Mouse (Mus musculus) layer of hippocampus, postnatal 25 days (tissue): ENCODE measurements at regions not wholly inside any gene's neighbourhood (a gene's known extent, or its start where the extent isn't known, plus 50 kb on each side); places are given as distances from the start of the nearest gene placed in this dataset.
"Not testable (repeated sequence)": the region's sequence is repeated elsewhere in the genome, so short reads cannot be mapped to it uniquely, and the experiment has no call there.

Experiments used
- DNase-seq, 2 experiments: peaks; one replicate each; pipeline ENCODE4 v3.0.0; 2022; ENCODE audit warnings: mixed read lengths in 2 of 2, low spot score in 1 of 2; ENCODE audit errors: extremely low spot score in 1 of 2

GRCm38 (mm10) chr8:88914190-88914589 is 129.8 kb downstream of the Sall1 start:
- no peak for DNase-seq

- DNase-seq: no peak
These were observed 137.7 kb downstream of the Sall1 start for GRCm38 (mm10) chr8:88906244-88906643.

DNA sequence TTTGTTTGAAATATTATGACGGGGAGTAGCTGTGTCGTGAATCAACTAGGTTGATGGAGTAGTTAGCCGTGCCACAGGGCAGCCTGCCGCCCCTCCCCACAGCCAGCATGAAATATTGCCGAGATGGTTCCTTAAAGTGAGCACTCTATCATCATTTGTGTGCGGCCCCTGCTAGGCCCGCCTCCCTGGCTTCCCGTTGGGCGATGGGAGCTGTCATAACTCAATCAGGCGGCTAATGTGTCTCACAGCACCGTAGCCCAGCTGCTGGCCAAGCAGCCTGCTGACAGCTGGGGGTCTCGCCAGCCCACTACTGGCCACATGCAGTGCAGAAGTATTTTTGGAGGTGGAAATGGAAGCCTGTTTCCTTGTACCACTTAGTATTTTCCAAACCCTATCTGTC is 140.9 kb downstream of the Sall1 start:
- DNase-seq: no peak

GRCm38 (mm10) chr8:88883751-88884390 is 160.1 kb downstream of the Sall1 start:
- DNase-seq: no peak

DNA sequence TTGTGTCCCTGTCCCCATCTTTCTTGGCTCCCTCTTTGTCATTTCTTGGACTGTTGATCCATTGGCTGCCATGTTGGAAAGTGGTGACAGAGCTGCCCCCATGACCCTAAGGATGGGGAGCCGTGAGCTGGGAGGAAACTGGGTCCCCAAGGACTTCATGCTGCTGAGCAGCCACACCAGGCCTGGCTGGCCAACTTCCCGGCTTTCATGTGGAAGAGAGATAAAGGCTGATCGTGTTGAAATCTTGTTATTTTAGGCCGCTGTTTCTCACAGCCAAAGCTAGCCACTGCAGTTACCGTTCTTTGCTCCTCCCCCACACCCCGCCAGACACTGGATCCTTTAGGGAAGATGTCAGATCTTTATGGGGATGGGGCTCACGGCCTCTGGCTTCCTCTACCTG is 164.1 kb downstream of the Sall1 start:
- DNase-seq: no peak

DNA sequence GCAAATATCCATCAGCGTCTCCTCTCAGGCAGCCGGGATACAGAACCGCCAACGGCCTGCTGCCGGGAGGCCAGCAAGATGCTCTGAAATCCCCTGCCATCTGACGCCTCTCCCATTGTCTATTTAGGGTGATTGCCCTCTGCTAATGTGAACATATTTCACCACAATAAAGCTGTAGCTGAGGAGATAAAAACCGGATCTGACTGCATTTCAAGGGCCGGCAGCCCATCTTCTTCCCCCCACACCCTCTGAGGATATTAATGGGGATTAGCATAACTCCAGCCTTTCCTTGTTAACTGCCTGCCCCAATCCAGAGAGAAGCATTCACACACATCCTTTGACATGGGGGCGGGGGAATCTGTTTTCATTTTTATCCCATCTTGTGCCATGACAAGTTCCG is 166.0 kb downstream of the Sall1 start:
- no peak for DNase-seq

- no peak for DNase-seq
These were observed 166.1 kb downstream of the Cyld start for GRCm38 (mm10) chr8:88862846-88863455.

DNA sequence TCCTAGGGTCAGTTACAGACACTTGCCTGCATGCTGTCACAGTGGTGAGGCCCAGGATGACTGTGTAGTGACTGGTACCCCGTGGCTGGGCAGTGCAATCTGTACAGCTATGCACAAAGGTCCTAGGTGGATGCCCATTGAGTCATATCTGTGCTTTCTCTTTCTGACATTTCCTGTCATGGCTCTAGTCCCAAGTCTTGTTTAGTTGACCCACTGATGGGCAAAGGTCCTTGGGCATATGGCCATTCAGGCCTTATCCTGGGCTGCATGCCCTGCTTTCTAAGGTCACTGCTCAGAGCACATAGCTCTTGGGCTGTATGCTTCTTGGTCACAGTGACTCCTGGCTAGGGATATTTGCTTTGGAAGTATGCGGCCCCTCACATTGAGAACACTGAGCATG is 160.4 kb downstream of the Cyld start:
- DNase-seq: no peak

GRCm38 (mm10) chr8:88853200-88853599 is 156.4 kb downstream of the Cyld start:
- no peak for DNase-seq

- DNase-seq: no peak
These were observed 149.1 kb downstream of the Cyld start for GRCm38 (mm10) chr8:88845916-88846315.

GRCm38 (mm10) chr8:88844370-88844769 is 147.5 kb downstream of the Cyld start:
- peak in 1 of 2 experiments; percentile 24 for DNase-seq

- no peak for DNase-seq
These were observed 145.6 kb downstream of the Cyld start for GRCm38 (mm10) chr8:88842451-88842850.

- no peak for DNase-seq
These were observed 143.3 kb downstream of the Cyld start for GRCm38 (mm10) chr8:88840096-88840495.

DNA sequence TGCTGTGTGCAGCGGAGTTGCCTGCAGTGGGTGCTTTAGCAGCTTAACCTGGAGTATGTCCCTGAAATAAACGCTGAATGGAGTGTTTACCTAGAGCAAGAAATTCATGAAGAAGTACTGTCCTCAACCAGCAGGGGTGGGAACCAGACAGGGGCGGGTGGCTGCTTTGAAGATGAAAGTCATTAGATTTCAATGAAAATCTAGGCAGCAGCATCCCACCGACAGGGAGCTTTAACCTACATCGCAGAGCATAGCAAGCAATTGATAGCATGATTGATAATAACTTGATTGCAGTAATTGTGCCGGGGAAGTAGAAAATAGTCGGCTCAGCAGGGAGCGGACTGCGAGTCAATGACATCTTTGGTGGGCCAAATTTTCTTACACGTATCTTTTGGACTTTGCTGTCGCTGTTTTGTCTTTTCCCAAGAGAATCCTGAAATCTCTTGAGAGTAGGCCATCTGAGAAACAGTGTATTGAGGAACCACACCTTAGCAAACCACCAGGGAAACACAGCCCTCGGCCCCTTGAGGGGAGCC is 139.0 kb downstream of the Cyld start:
- no peak for DNase-seq

DNA sequence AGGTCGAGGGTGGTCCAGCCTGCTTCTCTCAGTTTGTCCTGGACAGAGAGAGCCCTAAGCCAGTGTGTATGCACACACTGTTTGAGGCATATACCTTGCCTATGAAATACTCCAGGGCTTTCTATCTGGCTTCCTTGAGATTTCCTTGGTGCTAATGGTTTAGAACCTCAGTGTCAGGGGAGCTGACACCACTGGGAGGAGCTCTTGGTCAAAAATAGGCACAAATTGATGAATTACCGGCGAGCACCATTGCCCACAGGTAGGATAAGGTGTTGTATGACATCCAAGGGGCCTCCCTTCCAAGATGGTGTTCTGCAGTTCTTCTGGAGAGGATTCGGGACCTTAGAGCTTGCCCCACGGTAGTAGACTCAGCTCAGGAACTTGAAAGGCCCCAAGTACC is 129.0 kb downstream of the Cyld start:
- no peak for DNase-seq

DNA sequence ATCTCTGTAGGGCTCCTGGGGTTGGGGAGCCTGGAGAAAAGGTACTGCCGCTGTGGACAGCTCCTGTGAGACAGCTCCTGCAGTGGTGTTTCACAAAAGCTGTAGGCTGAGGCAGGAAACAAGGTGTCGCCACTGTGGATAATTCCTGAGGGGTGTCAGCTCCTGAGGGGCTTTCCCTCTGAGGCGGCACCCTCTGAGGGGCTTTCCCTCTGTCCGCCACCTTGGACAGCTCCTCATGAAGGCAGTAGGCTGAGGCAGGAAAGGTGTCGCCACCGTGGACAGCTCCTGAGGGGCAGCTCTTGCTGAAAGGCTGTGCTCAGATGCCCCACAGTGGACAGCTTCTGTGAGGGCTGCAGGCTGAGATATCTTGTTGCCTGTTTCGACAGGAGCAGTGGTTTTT is 127.1 kb downstream of the Cyld start:
- no peak for DNase-seq

GRCm38 (mm10) chr8:88820275-88820850 is 123.5 kb downstream of the Cyld start:
- no peak for DNase-seq

GRCm38 (mm10) chr8:88816461-88816860 is 119.6 kb downstream of the Cyld start:
- DNase-seq: no peak

GRCm38 (mm10) chr8:88814246-88814645 is 117.4 kb downstream of the Cyld start:
- no peak for DNase-seq

- no peak for DNase-seq
These were observed 116.3 kb downstream of the Cyld start for GRCm38 (mm10) chr8:88812901-88813676.

GRCm38 (mm10) chr8:88806851-88807250 is 110.0 kb downstream of the Cyld start:
- DNase-seq: not testable (repeated sequence)
